Mouse (Mus musculus) liver, embryonic 11.5 days (tissue): ENCODE results near the gene Chd2. TPM values are rescaled to one million over a fixed set of nuclear protein-coding genes. Genes with fewer than 3 reads are reported as not detected.

Experiments
- ATAC-seq: fragments of 200-750 bp; cut with Nextera tagmentation; replicated peaks from 2 replicates; pipeline ENCODE4 v1.8.0; 2017; ENCODE audit warnings: moderate number of reproducible peaks, mild to moderate bottlenecking, moderate TSS enrichment, moderate library complexity; ENCODE audit not compliant: low FRiP score
- DNase-seq: peaks from one replicate; pipeline ENCODE4 v3.0.0-alpha.2; 2017; ENCODE audit warnings: low spot score
- H3K27ac ChIP-seq: fragments of 300-500 bp; sonication (generic); 2 replicates; pipeline ENCODE4 v1.5.1; 2014; ENCODE audit warnings: mild to moderate bottlenecking, low read depth, low read length, control low read depth
- H3K27me3 ChIP-seq: fragments of 300-500 bp; sonication (generic); replicated peaks from 2 replicates; pipeline ENCODE4 v1.6.1; 2014; ENCODE audit warnings: low read length, mixed read lengths; ENCODE audit not compliant: control insufficient read depth, insufficient read depth
- H3K36me3 ChIP-seq: fragments of 300-500 bp; sonication (generic); 2 replicates; pipeline ENCODE4 v1.6.1; 2014; ENCODE audit warnings: mild to moderate bottlenecking, low read length, moderate library complexity, mixed read lengths; ENCODE audit not compliant: control insufficient read depth, insufficient read depth
- H3K4me1 ChIP-seq: fragments of 300-500 bp; sonication (generic); replicated peaks from 2 replicates; pipeline ENCODE4 v1.6.1; 2014; ENCODE audit warnings: low read length, mixed read lengths; ENCODE audit not compliant: control insufficient read depth, insufficient read depth
- H3K4me2 ChIP-seq: fragments of 300-500 bp; sonication (generic); 2 replicates; pipeline ENCODE4 v1.6.1; 2014; ENCODE audit warnings: mild to moderate bottlenecking, control low read depth, moderate library complexity
- H3K4me3 ChIP-seq: fragments of 300-500 bp; sonication (generic); 2 replicates; pipeline ENCODE4 v1.5.1; 2014; ENCODE audit warnings: low read depth, low read length, control low read depth
- H3K9ac ChIP-seq: fragments of 300-500 bp; sonication (generic); 2 replicates; pipeline ENCODE4 v1.6.1; 2014; ENCODE audit warnings: low read depth, low read length, control low read depth
- H3K9me3 ChIP-seq: fragments of 300-500 bp; sonication (generic); 2 replicates; pipeline ENCODE4 v1.6.1; 2016; ENCODE audit warnings: low read length, inconsistent platforms, mixed read lengths; ENCODE audit not compliant: control insufficient read depth
- WGBS: fragments of 180-500 bp; shearing (Covaris S2); extraction: QIAGEN DNeasy Blood & Tissue Kit; methylation state at CpG from one replicate; pipeline ENCODE4 v1.1.7; 2014; 5-methylcytosine and 5-hydroxymethylcytosine counted together
- polyA plus RNA-seq: library from polyadenylated mRNA; unstranded; fragments of >200 nt; fragmentation: Nextera tagmentation; extraction: Ambion mirVana; gene quantifications from 2 replicates; pipeline ENCODE4 v1.2.1, GENCODE M21; 2014

Chd2 gene
- polyA plus RNA-seq, 1 experiment from 2014 or later, result 34.5 TPM

GRCm38 (mm10) chr7:73479506-73479905, 62.1 kb downstream of the Chd2 start:
- peaks cover 53% of the 10 kb centered on the region for H3K36me3 ChIP-seq
- H3K4me3 ChIP-seq, result no peak overlapping the region
- ATAC-seq (no peak), DNase-seq (no peak)
- 75% methylated on average over 3 of the region's 3 CpGs for WGBS
- no peaks in the 10 kb centered on the region for H3K4me1 ChIP-seq
- H3K27ac ChIP-seq, result no peak overlapping the region
- H3K9ac ChIP-seq, result no peak overlapping the region
- H3K9me3 ChIP-seq, result no peaks in the 10 kb centered on the region
- H3K4me2 ChIP-seq, result no peak overlapping the region
- H3K27me3 ChIP-seq, result no peaks in the 10 kb centered on the region

GRCm38 (mm10) chr7:73478157-73479058, 63.2 kb downstream of the Chd2 start:
- DNase-seq (no peak), ATAC-seq (no peak)
- Histone ChIP-seq H3K4me2 (no peak overlapping the region), H3K36me3 (peaks cover 58% of the 10 kb centered on the region), H3K4me1 (no peaks in the 10 kb centered on the region), H3K27ac (no peak overlapping the region), H3K27me3 (no peaks in the 10 kb centered on the region), H3K4me3 (no peak overlapping the region), H3K9me3 (no peaks in the 10 kb centered on the region), H3K9ac (no peak overlapping the region)
- WGBS, result 84% methylated on average over 11 of the region's 11 CpGs

- Histone ChIP-seq H3K27me3 (no peaks in the 10 kb centered on the region), H3K9ac (no peak overlapping the region), H3K4me1 (no peaks in the 10 kb centered on the region), H3K4me2 (no peak overlapping the region), H3K36me3 (peaks cover 74% of the 10 kb centered on the region), H3K4me3 (no peak overlapping the region), H3K27ac (no peak overlapping the region), H3K9me3 (no peaks in the 10 kb centered on the region)
- over 99% methylated on average over 3 of the region's 3 CpGs for WGBS
- DNase-seq (no peak), ATAC-seq (no peak)
Observed at GRCm38 (mm10) chr7:73467741-73468140, 73.9 kb downstream of the Chd2 start.

- H3K4me3 ChIP-seq, result no peak overlapping the region
- no peaks in the 10 kb centered on the region for H3K27me3 ChIP-seq
- H3K27ac ChIP-seq, result no peak overlapping the region
- no peaks in the 10 kb centered on the region for H3K9me3 ChIP-seq
- DNase-seq, result no peak
- 86% methylated on average over 2 of the region's 2 CpGs for WGBS
- H3K9ac ChIP-seq, result no peak overlapping the region
- no peak for ATAC-seq
- peaks cover 66% of the 10 kb centered on the region for H3K36me3 ChIP-seq
- no peaks in the 10 kb centered on the region for H3K4me1 ChIP-seq
- no peak overlapping the region for H3K4me2 ChIP-seq
Observed at GRCm38 (mm10) chr7:73463546-73463945, 78.1 kb downstream of the Chd2 start.

GRCm38 (mm10) chr7:73454113-73454512, 87.5 kb downstream of the Chd2 start:
- H3K4me3 ChIP-seq, result no peak overlapping the region
- H3K4me1 ChIP-seq, result no peaks in the 10 kb centered on the region
- H3K9me3 ChIP-seq, result no peaks in the 10 kb centered on the region
- H3K27ac ChIP-seq, result no peak overlapping the region
- H3K4me2 ChIP-seq, result no peak overlapping the region
- H3K36me3 ChIP-seq, result peaks cover 72% of the 10 kb centered on the region
- ATAC-seq (no peak), DNase-seq (no peak)
- no peak overlapping the region for H3K9ac ChIP-seq
- 96% methylated on average over 12 of the region's 12 CpGs for WGBS
- no peaks in the 10 kb centered on the region for H3K27me3 ChIP-seq

- Histone ChIP-seq H3K4me2 (no peak overlapping the region), H3K4me1 (no peaks in the 10 kb centered on the region), H3K9me3 (no peaks in the 10 kb centered on the region), H3K27ac (no peak overlapping the region), H3K9ac (no peak overlapping the region), H3K4me3 (no peak overlapping the region), H3K27me3 (no peaks in the 10 kb centered on the region), H3K36me3 (peaks cover 81% of the 10 kb centered on the region)
- DNase-seq (no peak), ATAC-seq (no peak)
- 92% methylated on average over 3 of the region's 3 CpGs for WGBS
Observed at GRCm38 (mm10) chr7:73452187-73452808, 89.3 kb downstream of the Chd2 start.

- H3K4me3 ChIP-seq, result no peak overlapping the region
- no peak overlapping the region for H3K9ac ChIP-seq
- H3K9me3 ChIP-seq, result no peaks in the 10 kb centered on the region
- no peaks in the 10 kb centered on the region for H3K4me1 ChIP-seq
- H3K4me2 ChIP-seq, result no peak overlapping the region
- peaks cover 86% of the 10 kb centered on the region for H3K36me3 ChIP-seq
- no peak overlapping the region for H3K27ac ChIP-seq
- 83% methylated on average over 4 of the region's 4 CpGs for WGBS
- ATAC-seq, result no peak
- DNase-seq, result no peak
- H3K27me3 ChIP-seq, result no peaks in the 10 kb centered on the region
Observed at GRCm38 (mm10) chr7:73451594-73451993, 90.0 kb downstream of the Chd2 start.

GRCm38 (mm10) chr7:73442246-73442645, 99.4 kb downstream of the Chd2 start:
- Histone ChIP-seq H3K27me3 (no peaks in the 10 kb centered on the region), H3K36me3 (peaks cover 85% of the 10 kb centered on the region), H3K9ac (no peak overlapping the region), H3K4me1 (no peaks in the 10 kb centered on the region), H3K27ac (no peak overlapping the region), H3K9me3 (no peaks in the 10 kb centered on the region), H3K4me3 (no peak overlapping the region), H3K4me2 (no peak overlapping the region)
- 94% methylated on average over 4 of the region's 4 CpGs for WGBS
- DNase-seq (no peak), ATAC-seq (no peak)

- WGBS, result 91% methylated on average over 3 of the region's 3 CpGs
- H3K4me2 ChIP-seq, result no peak overlapping the region
- no peak overlapping the region for H3K27ac ChIP-seq
- H3K9ac ChIP-seq, result no peak overlapping the region
- ATAC-seq (no peak), DNase-seq (no peak)
- no peaks in the 10 kb centered on the region for H3K9me3 ChIP-seq
- no peak overlapping the region for H3K4me3 ChIP-seq
- peaks cover 84% of the 10 kb centered on the region for H3K36me3 ChIP-seq
- no peaks in the 10 kb centered on the region for H3K4me1 ChIP-seq
- no peaks in the 10 kb centered on the region for H3K27me3 ChIP-seq
Observed at GRCm38 (mm10) chr7:73441802-73442201, 99.8 kb downstream of the Chd2 start.
